Mouse (Mus musculus) heart, adult 2 months (tissue): ENCODE data around the gene Ephb2.

Experiments used
- CTCF ChIP-seq: fragments of 200-600 bp; IDR thresholded peaks from 2 replicates; pipeline ENCODE4 v1.8.1; 2022; ENCODE audit warnings: antibody characterized with exemption, mild to moderate bottlenecking, moderate library complexity
- EP300 ChIP-seq: fragments of 200-500 bp; IDR thresholded peaks from 2 replicates; pipeline ENCODE4 v1.6.1; 2011; ENCODE audit warnings: low read depth, low read length, control low read depth; ENCODE audit not compliant: insufficient read depth
- POLR2A ChIP-seq: fragments of 200-500 bp; IDR thresholded peaks from 2 replicates; pipeline ENCODE4 v1.6.1; 2011; ENCODE audit warnings: mild to moderate bottlenecking, low read depth, low read length, control low read depth; ENCODE audit not compliant: insufficient read depth

DNA sequence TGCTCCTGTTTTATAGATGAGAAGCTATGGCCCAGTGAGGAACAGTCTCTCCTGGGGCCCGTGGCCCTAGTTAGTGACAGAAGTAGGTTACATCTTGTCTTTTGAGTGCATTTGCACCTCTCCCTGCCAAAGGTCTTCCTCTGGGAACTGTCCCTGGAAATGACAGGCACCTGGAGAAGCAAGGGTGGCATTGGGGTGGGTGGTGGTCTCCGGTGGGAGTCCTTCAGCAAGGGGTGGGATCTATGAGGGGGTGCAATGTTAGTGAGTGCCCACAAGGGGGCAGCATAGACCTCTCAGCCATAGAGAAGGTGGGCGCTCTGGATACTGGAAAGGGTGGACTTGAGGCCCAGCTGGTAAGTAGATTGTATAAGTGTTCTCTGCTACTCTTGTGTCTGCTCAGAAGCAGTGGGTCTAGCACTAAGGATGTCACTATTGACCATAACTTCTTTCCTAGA, 184.4 kb downstream of the Ephb2 start:
- TF ChIP-seq CTCF (peak; percentile 92), POLR2A (no peak), EP300 (no peak)
